In the genomic region with DNA sequence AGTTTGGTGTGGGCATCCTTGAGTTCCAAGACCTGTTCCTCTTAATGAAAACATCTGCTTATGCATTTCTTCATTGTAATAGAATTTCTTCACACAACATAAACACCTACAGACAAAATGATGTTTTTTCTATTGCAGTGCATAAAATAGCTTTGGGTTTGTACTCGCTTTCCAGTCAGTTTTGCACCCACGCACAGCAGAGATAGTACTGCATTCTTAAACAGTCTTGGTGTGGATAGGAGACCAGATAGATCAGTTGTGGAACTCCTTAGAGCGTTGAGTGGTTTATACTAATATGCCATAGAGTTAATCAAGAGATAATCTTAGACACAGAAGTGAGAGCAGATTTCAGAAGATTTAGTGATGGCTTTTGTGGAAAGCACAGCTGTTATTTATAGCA, we compare ENCODE assay signal across 13 mouse cellular contexts.
"Had no signal": no experiment of that assay in that cellular context is flagged by ENCODE, and none has a peak within 500 bp of the region (broad histone marks: within the 10 kb centered on the region; RNA-seq: fewer than 3 reads in every experiment).

No protein-coding gene starts in this region.

- H3K36me3 ChIP-seq: liver, embryonic 13.5 days had no signal

- H3K27ac ChIP-seq: kidney, postnatal 0 days; layer of hippocampus, adult 2 months; liver, embryonic 13.5 days; stomach, postnatal 0 days had no signal

- H3K27me3 ChIP-seq: liver, embryonic 13.5 days had no signal

- DNase-seq: kidney, adult 2 months; kidney, postnatal 25 days; layer of hippocampus, adult 9-11 months; liver, embryonic 13.5 days; lung, adult 2 months; lung, postnatal 14 days; lung, postnatal 4 days; midbrain, embryonic 14.5 days; right cerebral cortex, postnatal 4 days; thymus, postnatal 25 days had no signal

- H3K4me1 ChIP-seq: liver, embryonic 13.5 days had no signal

- H3K9me3 ChIP-seq: liver, embryonic 13.5 days had no signal

- H3K4me3 ChIP-seq: layer of hippocampus, adult 2 months; liver, embryonic 13.5 days had no signal
